Mouse (Mus musculus): Measurements from ENCODE around the gene Nt5c2. TPM values are rescaled to one million over a fixed set of nuclear protein-coding genes. Genes with fewer than 3 reads are reported as not detected.
A peak's percentile ranks its signal among the peaks of the same experiment; 100 is the strongest.

Gene Nt5c2
- polyA plus RNA-seq, 1 experiment from 2014 or later: 93.8 TPM

DNA sequence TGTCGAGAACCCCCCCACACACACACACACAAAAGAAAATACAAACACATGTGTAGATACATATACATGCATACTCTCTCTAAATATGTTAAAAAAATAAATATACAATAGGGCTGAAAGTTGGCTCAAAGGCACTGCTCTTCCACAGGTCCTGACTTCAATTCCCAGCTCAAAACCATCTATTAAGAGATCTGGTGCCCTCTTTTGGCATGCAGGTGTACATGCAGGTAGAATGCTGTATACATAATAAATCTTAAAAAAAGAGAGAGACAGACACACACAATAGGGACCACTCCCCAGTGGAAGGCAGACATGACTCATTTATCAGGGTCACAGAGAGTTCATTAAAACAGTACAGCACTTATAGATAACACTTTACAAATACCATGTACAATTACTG, 31.4 kb upstream of the Nt5c2 start:
- no peaks in the 10 kb centered on the region for H3K27me3 ChIP-seq (ENCODE audit: control insufficient read depth, insufficient read depth, low read length)
- H3K9ac ChIP-seq: no peak overlapping the region
- H3K27ac ChIP-seq: no peak overlapping the region
- 90% methylated on average over 1 of the region's 1 CpGs for WGBS
- no peak overlapping the region for H3K4me2 ChIP-seq (replicated peaks)
- H3K4me3 ChIP-seq (replicated peaks; ENCODE audit: low read length): no peak overlapping the region
- H3K9me3 ChIP-seq (ENCODE audit: control insufficient read depth, low read length): no peaks in the 10 kb centered on the region
- ATAC-seq (ENCODE audit: low FRiP score) (no peak), DNase-seq (ENCODE audit: low spot score) (no peak)
- H3K36me3 ChIP-seq (replicated peaks; ENCODE audit: control insufficient read depth, insufficient read depth): peaks cover 49% of the 10 kb centered on the region
- H3K4me1 ChIP-seq (replicated peaks; ENCODE audit: control insufficient read depth, insufficient read depth, low read length): peaks cover 11% of the 10 kb centered on the region

DNA sequence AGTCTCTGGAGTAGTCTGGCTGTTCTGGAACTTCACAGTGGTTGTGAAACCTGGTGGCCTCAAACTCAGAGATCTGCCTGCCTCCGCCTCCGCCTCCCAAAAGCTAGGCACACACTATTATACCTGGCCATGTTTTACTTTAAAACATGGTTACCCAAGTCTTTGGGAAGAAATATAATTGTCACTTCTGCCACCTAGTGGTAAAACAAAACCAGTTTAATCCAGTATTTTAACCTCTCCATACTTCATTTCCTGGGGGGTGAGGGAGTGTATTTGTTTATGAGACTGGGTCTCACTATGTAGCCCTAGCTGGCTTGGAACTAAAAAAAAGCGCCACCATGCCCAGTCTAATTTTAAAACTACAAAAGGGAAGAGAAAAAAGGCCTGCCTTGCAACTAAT, 28.7 kb upstream of the Nt5c2 start:
- 91% methylated on average over 3 of the region's 3 CpGs for WGBS
- DNase-seq (ENCODE audit: low spot score) (peak; percentile 55), ATAC-seq (ENCODE audit: low FRiP score) (no peak)
- Histone ChIP-seq H3K36me3 (replicated peaks; ENCODE audit: control insufficient read depth, insufficient read depth) (peaks cover 75% of the 10 kb centered on the region), H3K27me3 (ENCODE audit: control insufficient read depth, insufficient read depth, low read length) (no peaks in the 10 kb centered on the region), H3K27ac (no peak overlapping the region), H3K9ac (no peak overlapping the region), H3K4me1 (replicated peaks; ENCODE audit: control insufficient read depth, insufficient read depth, low read length) (no peaks in the 10 kb centered on the region), H3K9me3 (ENCODE audit: control insufficient read depth, low read length) (no peaks in the 10 kb centered on the region), H3K4me2 (replicated peaks) (no peak overlapping the region), H3K4me3 (replicated peaks; ENCODE audit: low read length) (no peak overlapping the region)

DNA sequence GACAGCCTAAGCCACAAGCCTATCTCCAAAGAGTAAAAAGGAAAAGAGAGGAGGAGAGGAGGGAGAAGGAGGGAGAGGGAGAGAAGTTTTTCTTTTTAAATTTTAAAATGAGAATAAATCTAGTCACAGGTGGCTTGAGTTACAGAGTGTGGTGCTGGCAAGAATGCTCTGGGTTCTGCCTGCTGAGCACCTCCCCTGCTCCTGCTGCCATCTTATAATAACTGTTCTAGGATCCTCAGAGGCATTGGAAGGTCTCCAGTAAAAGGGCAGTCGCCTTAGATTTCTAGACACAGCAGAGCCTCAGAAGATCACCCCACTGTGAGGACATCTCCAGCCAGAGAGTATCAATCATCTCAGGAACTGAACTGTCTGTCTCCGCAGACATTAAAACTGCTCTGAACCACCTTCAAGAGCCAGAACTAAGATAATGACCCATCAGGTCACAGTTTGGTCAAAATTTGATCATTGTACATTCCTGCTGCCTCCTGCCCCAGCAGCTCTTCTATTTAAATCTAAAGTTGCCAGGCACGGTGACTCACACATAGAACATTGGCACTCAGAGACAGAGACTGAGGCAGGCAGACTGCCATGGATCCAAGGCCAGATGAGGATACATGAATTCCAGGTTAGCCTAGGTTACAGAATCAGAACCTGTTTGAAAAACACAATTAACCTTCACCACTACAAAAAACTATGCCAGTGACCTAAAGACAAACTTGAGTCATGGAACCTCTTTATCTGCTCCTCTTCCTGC, 25.9 kb upstream of the Nt5c2 start:
- no peaks in the 10 kb centered on the region for H3K9me3 ChIP-seq (ENCODE audit: control insufficient read depth, low read length)
- H3K27me3 ChIP-seq (ENCODE audit: control insufficient read depth, insufficient read depth, low read length): no peaks in the 10 kb centered on the region
- no peak overlapping the region for H3K9ac ChIP-seq
- ATAC-seq (ENCODE audit: low FRiP score) (no peak), DNase-seq (ENCODE audit: low spot score) (no peak)
- no peak overlapping the region for H3K27ac ChIP-seq
- WGBS: 91% methylated on average over 3 of the region's 3 CpGs
- no peak overlapping the region for H3K4me2 ChIP-seq (replicated peaks)
- H3K36me3 ChIP-seq (replicated peaks; ENCODE audit: control insufficient read depth, insufficient read depth): peaks cover 76% of the 10 kb centered on the region
- no peaks in the 10 kb centered on the region for H3K4me1 ChIP-seq (replicated peaks; ENCODE audit: control insufficient read depth, insufficient read depth, low read length)
- no peak overlapping the region for H3K4me3 ChIP-seq (replicated peaks; ENCODE audit: low read length)

DNA sequence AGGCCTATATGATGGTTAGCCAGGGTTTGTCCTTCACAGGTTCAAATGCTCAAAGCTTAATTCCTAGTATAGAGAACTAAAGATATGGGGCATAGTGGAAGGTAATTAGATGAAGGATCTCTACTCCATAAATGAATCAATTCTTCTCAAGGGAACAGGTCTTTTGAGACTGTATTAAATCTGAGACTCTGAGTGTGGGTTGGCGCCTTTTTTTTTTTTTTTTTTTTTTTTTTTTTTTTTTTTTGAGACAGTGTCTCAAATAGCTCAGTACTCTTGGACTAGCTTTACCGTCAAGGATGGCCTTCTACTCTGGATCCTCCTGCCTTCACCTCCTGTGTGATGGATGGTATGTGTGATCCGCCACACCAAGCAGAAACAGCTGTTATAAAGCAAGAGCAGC, 21.6 kb upstream of the Nt5c2 start:
- Histone ChIP-seq H3K4me2 (replicated peaks) (no peak overlapping the region), H3K27me3 (ENCODE audit: control insufficient read depth, insufficient read depth, low read length) (no peaks in the 10 kb centered on the region), H3K9me3 (ENCODE audit: control insufficient read depth, low read length) (no peaks in the 10 kb centered on the region), H3K4me3 (replicated peaks; ENCODE audit: low read length) (no peak overlapping the region), H3K27ac (no peak overlapping the region), H3K9ac (no peak overlapping the region), H3K36me3 (replicated peaks; ENCODE audit: control insufficient read depth, insufficient read depth) (peaks cover 83% of the 10 kb centered on the region), H3K4me1 (replicated peaks; ENCODE audit: control insufficient read depth, insufficient read depth, low read length) (no peaks in the 10 kb centered on the region)
- DNase-seq (ENCODE audit: low spot score) (no peak), ATAC-seq (ENCODE audit: low FRiP score) (no peak)
- WGBS: 88% methylated on average over 3 of the region's 3 CpGs

DNA sequence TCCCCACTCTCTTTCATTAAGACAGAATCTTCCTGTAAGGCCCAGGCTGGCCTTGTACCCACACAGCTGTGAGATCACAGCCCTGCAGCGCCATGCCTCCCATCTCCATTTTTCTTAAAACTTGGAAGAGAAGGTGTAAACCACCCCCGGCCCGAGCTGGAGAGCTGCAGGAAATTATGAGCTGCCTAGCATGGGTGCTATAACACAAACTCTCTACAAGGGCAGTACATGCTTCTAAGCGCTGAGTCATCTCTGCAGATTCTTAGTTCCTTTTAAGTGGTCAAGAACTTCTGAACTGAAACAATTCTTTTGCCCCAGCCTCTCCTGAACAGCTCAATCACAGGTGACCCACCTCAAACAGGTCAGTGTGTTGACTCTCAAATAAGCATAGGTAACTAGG, 20.0 kb upstream of the Nt5c2 start:
- ATAC-seq (ENCODE audit: low FRiP score): no peak
- H3K4me2 ChIP-seq (replicated peaks): no peak overlapping the region
- no peak overlapping the region for H3K9ac ChIP-seq
- H3K27me3 ChIP-seq (ENCODE audit: control insufficient read depth, insufficient read depth, low read length): no peaks in the 10 kb centered on the region
- H3K4me3 ChIP-seq (replicated peaks; ENCODE audit: low read length): no peak overlapping the region
- 0 out of 2 replicates have a peak, but pooled peaks cover under 1% of the 10 kb centered on the region for H3K4me1 ChIP-seq (replicated peaks; ENCODE audit: control insufficient read depth, insufficient read depth, low read length)
- WGBS: 94% methylated on average over 4 of the region's 4 CpGs
- no peaks in the 10 kb centered on the region for H3K9me3 ChIP-seq (ENCODE audit: control insufficient read depth, low read length)
- no peak overlapping the region for H3K27ac ChIP-seq
- H3K36me3 ChIP-seq (replicated peaks; ENCODE audit: control insufficient read depth, insufficient read depth): peaks cover 66% of the 10 kb centered on the region
- DNase-seq (ENCODE audit: low spot score): no peak

DNA sequence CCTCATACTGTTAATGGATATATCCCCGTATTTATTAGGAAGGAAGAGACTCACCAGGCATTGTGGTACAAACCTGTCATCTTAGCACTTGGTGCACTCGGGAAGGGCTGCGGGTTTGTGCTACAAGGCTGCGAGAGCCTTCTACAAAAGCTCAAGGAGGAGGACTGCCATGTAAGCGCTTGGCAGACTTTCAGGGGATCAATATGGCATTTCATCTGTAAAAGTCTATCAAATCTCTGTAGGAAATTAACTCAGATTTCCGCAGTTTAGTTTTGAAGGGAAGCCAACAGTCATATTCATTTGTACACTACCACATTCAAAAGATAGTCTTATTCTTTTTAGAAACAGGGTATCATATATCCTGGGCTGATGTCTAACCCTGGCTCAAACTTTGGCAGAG, 16.8 kb upstream of the Nt5c2 start:
- ATAC-seq (ENCODE audit: low FRiP score) (no peak), DNase-seq (ENCODE audit: low spot score) (no peak)
- H3K9ac ChIP-seq: no peak overlapping the region
- H3K36me3 ChIP-seq (replicated peaks; ENCODE audit: control insufficient read depth, insufficient read depth): peaks cover 38% of the 10 kb centered on the region
- no peaks in the 10 kb centered on the region for H3K9me3 ChIP-seq (ENCODE audit: control insufficient read depth, low read length)
- no peaks in the 10 kb centered on the region for H3K27me3 ChIP-seq (ENCODE audit: control insufficient read depth, insufficient read depth, low read length)
- H3K4me3 ChIP-seq (replicated peaks; ENCODE audit: low read length): no peak overlapping the region
- WGBS: 90% methylated on average over 6 of the region's 6 CpGs
- H3K4me2 ChIP-seq (replicated peaks): no peak overlapping the region
- H3K27ac ChIP-seq: no peak overlapping the region
- H3K4me1 ChIP-seq (replicated peaks; ENCODE audit: control insufficient read depth, insufficient read depth, low read length): 0 out of 2 replicates have a peak, but pooled peaks cover 3% of the 10 kb centered on the region

DNA sequence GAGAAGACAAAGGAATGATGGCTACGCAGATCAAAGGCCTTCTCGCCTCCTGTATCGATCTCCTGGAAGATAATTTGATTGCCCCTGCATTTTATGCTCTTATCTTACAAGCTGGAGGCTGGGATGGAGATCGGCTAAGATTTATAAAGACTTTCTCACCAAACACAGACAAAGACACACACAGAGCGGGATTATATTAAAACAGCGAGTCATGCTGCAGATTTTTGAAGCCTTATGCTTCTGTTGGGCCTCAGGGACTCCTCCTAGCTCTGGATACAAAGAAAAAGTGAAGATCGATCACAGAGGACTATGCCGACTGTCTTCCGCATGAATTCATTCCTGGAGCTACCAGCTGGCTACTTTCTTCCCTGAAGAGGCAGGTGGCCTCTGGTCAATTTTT, 14.8 kb upstream of the Nt5c2 start:
- Histone ChIP-seq H3K9me3 (ENCODE audit: control insufficient read depth, low read length) (no peaks in the 10 kb centered on the region), H3K27ac (peak overlapping the region; percentile 77), H3K27me3 (ENCODE audit: control insufficient read depth, insufficient read depth, low read length) (no peaks in the 10 kb centered on the region), H3K9ac (0 out of 2 replicates have a peak overlapping the region, but pooled peaks have one; percentile 9), H3K36me3 (replicated peaks; ENCODE audit: control insufficient read depth, insufficient read depth) (peaks cover 43% of the 10 kb centered on the region), H3K4me1 (replicated peaks; ENCODE audit: control insufficient read depth, insufficient read depth, low read length) (0 out of 2 replicates have a peak, but pooled peaks cover 3% of the 10 kb centered on the region), H3K4me3 (replicated peaks; ENCODE audit: low read length) (no peak overlapping the region), H3K4me2 (replicated peaks) (no peak overlapping the region)
- 39% methylated on average over 9 of the region's 9 CpGs for WGBS
- no peak for DNase-seq (ENCODE audit: low spot score)
- ATAC-seq (ENCODE audit: low FRiP score): no peak

DNA sequence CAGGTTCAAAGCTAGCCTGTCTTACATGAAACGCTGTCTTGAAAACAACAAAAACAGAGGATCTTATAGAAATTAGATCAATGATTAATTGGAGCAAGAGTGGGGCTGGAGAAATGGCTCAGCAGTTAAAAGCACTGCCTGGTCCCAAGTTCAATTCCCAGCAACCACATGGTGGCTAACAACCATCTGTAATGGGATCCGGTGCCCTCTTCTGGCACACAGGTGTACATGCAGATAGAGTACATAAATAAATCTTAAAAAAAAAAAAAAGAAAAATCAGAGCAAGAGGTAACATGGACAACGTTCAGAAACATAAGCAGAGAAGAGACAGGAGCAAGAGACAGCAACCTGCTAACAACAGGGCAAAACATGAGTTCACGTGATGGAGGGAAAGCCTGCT, 11.6 kb upstream of the Nt5c2 start:
- Histone ChIP-seq H3K27ac (no peak overlapping the region), H3K27me3 (ENCODE audit: control insufficient read depth, insufficient read depth, low read length) (no peaks in the 10 kb centered on the region), H3K4me1 (replicated peaks; ENCODE audit: control insufficient read depth, insufficient read depth, low read length) (0 out of 2 replicates have a peak, but pooled peaks cover 3% of the 10 kb centered on the region), H3K4me3 (replicated peaks; ENCODE audit: low read length) (no peak overlapping the region), H3K4me2 (replicated peaks) (no peak overlapping the region), H3K9me3 (ENCODE audit: control insufficient read depth, low read length) (no peaks in the 10 kb centered on the region), H3K36me3 (replicated peaks; ENCODE audit: control insufficient read depth, insufficient read depth) (peaks cover 55% of the 10 kb centered on the region), H3K9ac (no peak overlapping the region)
- 79% methylated on average over 4 of the region's 4 CpGs for WGBS
- no peak for ATAC-seq (ENCODE audit: low FRiP score)
- no peak for DNase-seq (ENCODE audit: low spot score)

DNA sequence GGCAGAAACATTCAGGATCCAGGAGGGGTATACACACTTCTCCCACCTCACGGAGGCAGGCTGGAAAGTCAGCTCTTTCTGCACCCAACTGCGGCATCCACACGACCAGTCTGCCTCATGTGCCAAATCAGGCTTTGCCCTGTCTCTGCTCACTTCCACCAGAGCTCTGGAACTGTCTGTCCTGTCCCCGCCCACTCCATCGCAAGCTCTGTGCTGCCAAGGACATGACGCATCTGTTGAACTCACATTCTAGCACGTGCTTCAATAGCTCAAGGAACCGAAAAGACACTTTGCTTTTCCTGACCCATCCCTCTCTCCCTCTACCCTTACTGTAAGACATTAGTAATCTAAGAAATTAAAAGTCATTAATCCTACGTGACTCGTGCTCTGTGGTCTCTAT, 10.0 kb upstream of the Nt5c2 start:
- H3K4me3 ChIP-seq (replicated peaks; ENCODE audit: low read length): no peak overlapping the region
- H3K4me1 ChIP-seq (replicated peaks; ENCODE audit: control insufficient read depth, insufficient read depth, low read length): peaks cover 15% of the 10 kb centered on the region
- H3K9me3 ChIP-seq (ENCODE audit: control insufficient read depth, low read length): no peaks in the 10 kb centered on the region
- peaks cover 71% of the 10 kb centered on the region for H3K36me3 ChIP-seq (replicated peaks; ENCODE audit: control insufficient read depth, insufficient read depth)
- H3K9ac ChIP-seq: no peak overlapping the region
- no peak overlapping the region for H3K4me2 ChIP-seq (replicated peaks)
- ATAC-seq (ENCODE audit: low FRiP score): no peak
- WGBS: 83% methylated on average over 10 of the region's 10 CpGs
- H3K27me3 ChIP-seq (ENCODE audit: control insufficient read depth, insufficient read depth, low read length): no peaks in the 10 kb centered on the region
- no peak for DNase-seq (ENCODE audit: low spot score)
- H3K27ac ChIP-seq: no peak overlapping the region

DNA sequence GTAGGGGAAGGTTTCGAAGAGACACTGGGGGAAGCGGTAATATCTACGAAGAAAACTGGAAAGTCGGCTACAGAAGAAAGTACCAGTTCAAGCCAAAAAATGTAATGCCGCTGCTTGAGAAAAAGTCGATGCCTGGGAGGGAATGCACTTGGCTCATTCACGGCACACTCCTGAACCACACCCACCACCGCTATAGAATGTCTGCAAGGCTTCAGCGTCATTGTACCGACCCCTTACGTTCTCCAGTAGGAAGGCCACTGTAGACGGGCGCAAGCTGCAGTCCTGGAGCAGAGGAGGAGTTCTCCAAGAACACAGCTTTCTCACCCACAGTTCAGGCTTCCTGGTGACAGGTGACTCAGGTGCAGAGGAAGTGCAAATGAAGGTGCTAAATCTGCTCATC, 8.6 kb upstream of the Nt5c2 start:
- Histone ChIP-seq H3K27ac (no peak overlapping the region), H3K4me2 (replicated peaks) (no peak overlapping the region), H3K36me3 (replicated peaks; ENCODE audit: control insufficient read depth, insufficient read depth) (peaks cover 73% of the 10 kb centered on the region), H3K27me3 (ENCODE audit: control insufficient read depth, insufficient read depth, low read length) (no peaks in the 10 kb centered on the region), H3K9me3 (ENCODE audit: control insufficient read depth, low read length) (no peaks in the 10 kb centered on the region), H3K4me1 (replicated peaks; ENCODE audit: control insufficient read depth, insufficient read depth, low read length) (peaks cover 14% of the 10 kb centered on the region), H3K9ac (no peak overlapping the region), H3K4me3 (replicated peaks; ENCODE audit: low read length) (no peak overlapping the region)
- ATAC-seq (ENCODE audit: low FRiP score): no peak
- WGBS: 92% methylated on average over 13 of the region's 13 CpGs
- no peak for DNase-seq (ENCODE audit: low spot score)
